Mouse (Mus musculus) hindbrain, embryonic 13.5 days (tissue): ENCODE results near the gene Pip4k2a. TPM values are rescaled to one million over a fixed set of nuclear protein-coding genes. Genes with fewer than 3 reads are reported as not detected.
"Not testable (repeated sequence)": the region's sequence is repeated elsewhere in the genome, so short reads cannot be mapped to it uniquely, and the experiment has no call there.

ENCODE experiments used
- ATAC-seq: fragments of 200-750 bp; cut with Nextera tagmentation; 2 replicates; pipeline ENCODE4 v1.8.0; 2017; ENCODE audit warnings: moderate TSS enrichment; ENCODE audit not compliant: low FRiP score
- H3K27ac ChIP-seq: fragments of 300-500 bp; sonication (generic); 2 replicates; pipeline ENCODE4 v1.5.1; 2015; ENCODE audit warnings: inconsistent platforms, mild to moderate bottlenecking, moderate library complexity
- H3K27me3 ChIP-seq: fragments of 300-500 bp; sonication (generic); 2 replicates; pipeline ENCODE4 v1.6.1; 2015; ENCODE audit warnings: mild to moderate bottlenecking, inconsistent platforms
- H3K36me3 ChIP-seq: fragments of 300-500 bp; sonication (generic); 2 replicates; pipeline ENCODE4 v1.6.1; 2015; ENCODE audit warnings: mild to moderate bottlenecking, inconsistent platforms
- H3K4me1 ChIP-seq: fragments of 300-500 bp; sonication (generic); replicated peaks from 2 replicates; pipeline ENCODE4 v1.6.1; 2015; ENCODE audit warnings: inconsistent platforms
- H3K4me2 ChIP-seq: fragments of 300-500 bp; sonication (generic); 2 replicates; pipeline ENCODE4 v1.6.1; 2015; ENCODE audit warnings: inconsistent platforms, mild to moderate bottlenecking, moderate library complexity
- H3K4me3 ChIP-seq: fragments of 300-500 bp; sonication (generic); 2 replicates; pipeline ENCODE4 v1.5.1; 2015; ENCODE audit warnings: mild to moderate bottlenecking, inconsistent platforms
- H3K9ac ChIP-seq: fragments of 300-500 bp; sonication (generic); 2 replicates; pipeline ENCODE4 v1.6.1; 2015; ENCODE audit warnings: mild to moderate bottlenecking, inconsistent platforms
- H3K9me3 ChIP-seq: fragments of 300-500 bp; sonication (generic); 2 replicates; pipeline ENCODE4 v1.6.1; 2016; ENCODE audit warnings: inconsistent platforms
- WGBS: fragments of 180-500 bp; shearing (Covaris S2); methylation state at CpG from one replicate; pipeline ENCODE4 v1.1.7; 2015; 5-methylcytosine and 5-hydroxymethylcytosine counted together
- polyA plus RNA-seq: library from polyadenylated mRNA; unstranded; fragments of >200 nt; fragmentation: Nextera tagmentation; extraction: Ambion mirVana; gene quantifications from 2 replicates; pipeline ENCODE4 v1.2.1, GENCODE M21; 2015

The Pip4k2a gene
- polyA plus RNA-seq, 1 experiment from 2014 or later, result 11.1 TPM

DNA sequence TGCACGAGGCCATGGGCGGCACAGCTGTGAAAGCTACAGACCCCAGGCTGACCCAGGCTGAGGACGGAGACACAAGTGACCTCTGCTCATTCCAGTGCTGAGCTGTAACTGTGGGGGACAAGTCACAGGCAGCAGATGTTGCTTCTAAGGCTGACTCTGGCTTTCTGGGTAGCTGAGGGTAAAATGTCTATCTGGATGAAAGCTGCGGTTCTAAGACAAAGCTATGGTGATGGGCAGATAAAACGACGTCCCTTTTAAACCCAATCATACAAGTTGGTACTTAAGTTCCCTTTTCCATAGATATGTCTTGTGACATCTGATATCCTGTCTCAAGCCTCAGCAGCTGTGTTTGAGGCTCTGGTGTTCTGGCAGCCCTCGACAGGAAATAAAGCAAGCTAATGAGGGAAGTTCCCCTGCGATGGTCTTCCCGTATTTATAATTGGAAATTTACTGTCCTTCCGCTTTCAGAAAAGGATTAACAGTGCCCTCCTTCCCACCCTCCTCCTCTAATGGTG lies 100.1 kb downstream of the Pip4k2a start:
- ATAC-seq, result no peak
- Histone ChIP-seq H3K27me3 (no peaks in the 10 kb centered on the region), H3K4me3 (no peak overlapping the region), H3K9ac (no peak overlapping the region), H3K9me3 (no peaks in the 10 kb centered on the region), H3K4me2 (no peak overlapping the region), H3K4me1 (peaks cover 7% of the 10 kb centered on the region), H3K36me3 (0 out of 2 replicates have a peak, but pooled peaks cover 13% of the 10 kb centered on the region), H3K27ac (no peak overlapping the region)
- WGBS, result 58% methylated on average over 10 of the region's 10 CpGs

DNA sequence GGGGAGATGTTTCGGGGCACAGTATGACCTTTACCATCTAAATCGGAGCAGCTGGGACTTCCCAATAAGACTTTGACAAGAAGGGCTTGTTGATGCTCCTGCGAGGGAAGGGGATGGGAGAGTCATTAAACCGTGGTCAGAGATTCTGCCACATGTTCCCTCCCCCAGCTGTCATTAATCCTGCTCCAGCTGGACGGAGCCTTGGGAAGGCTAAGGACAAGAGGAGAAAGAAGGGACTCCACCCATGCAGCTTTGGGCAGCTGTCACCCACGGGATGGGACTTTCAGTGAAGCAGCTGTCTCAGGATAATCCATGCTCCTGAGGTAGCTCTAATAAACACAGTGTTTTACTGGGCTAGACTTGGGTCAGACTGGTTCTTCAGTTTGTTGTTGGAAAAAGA lies 101.9 kb downstream of the Pip4k2a start:
- ATAC-seq, result no peak
- H3K4me1 ChIP-seq, result peaks cover 7% of the 10 kb centered on the region
- H3K9me3 ChIP-seq, result no peaks in the 10 kb centered on the region
- H3K36me3 ChIP-seq, result 0 out of 2 replicates have a peak, but pooled peaks cover 5% of the 10 kb centered on the region
- no peak overlapping the region for H3K9ac ChIP-seq
- H3K4me3 ChIP-seq, result no peak overlapping the region
- H3K27me3 ChIP-seq, result no peaks in the 10 kb centered on the region
- no peak overlapping the region for H3K4me2 ChIP-seq
- 40% methylated on average over 6 of the region's 6 CpGs for WGBS
- H3K27ac ChIP-seq, result no peak overlapping the region

GRCm38 (mm10) chr2:18893336-18893735 lies 104.6 kb downstream of the Pip4k2a start:
- H3K4me1 ChIP-seq, H3K27ac ChIP-seq, H3K27me3 ChIP-seq, ATAC-seq, H3K4me2 ChIP-seq, H3K4me3 ChIP-seq, H3K9ac ChIP-seq, H3K9me3 ChIP-seq, H3K36me3 ChIP-seq: not testable (repeated sequence)
- 93% methylated on average over 1 of the region's 1 CpGs for WGBS

DNA sequence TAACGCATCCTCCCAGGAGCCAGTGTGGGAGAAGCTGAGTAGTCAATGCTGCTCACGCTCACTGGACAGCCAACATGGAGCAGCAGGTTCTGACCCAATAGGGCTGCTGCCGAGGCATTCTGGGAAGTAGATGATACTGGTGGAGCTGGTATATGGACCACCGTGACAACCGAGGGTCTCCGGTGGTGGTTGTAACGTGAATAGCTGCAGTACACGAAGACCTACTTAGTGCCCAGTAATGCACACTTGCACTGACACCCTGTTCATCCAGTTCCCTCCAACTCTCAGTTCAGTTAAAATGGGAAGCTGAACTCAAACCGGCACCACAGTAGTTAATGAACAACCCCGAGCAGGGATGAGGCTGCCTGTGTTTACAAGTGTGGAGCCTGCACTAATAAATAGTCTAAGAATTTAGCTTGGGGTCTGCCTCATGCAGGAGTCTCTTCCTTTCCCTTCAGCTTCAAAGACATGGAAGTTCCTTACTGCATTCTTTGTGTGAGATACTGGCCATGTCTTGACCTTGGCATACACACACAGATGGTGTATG lies 105.9 kb downstream of the Pip4k2a start:
- H3K4me3 ChIP-seq, result no peak overlapping the region
- H3K9me3 ChIP-seq, result no peaks in the 10 kb centered on the region
- no peaks in the 10 kb centered on the region for H3K36me3 ChIP-seq
- no peak overlapping the region for H3K27ac ChIP-seq
- H3K9ac ChIP-seq, result no peak overlapping the region
- ATAC-seq, result no peak
- H3K4me1 ChIP-seq, result peaks cover 7% of the 10 kb centered on the region
- H3K4me2 ChIP-seq, result no peak overlapping the region
- no peaks in the 10 kb centered on the region for H3K27me3 ChIP-seq
- 89% methylated on average over 10 of the region's 10 CpGs for WGBS

GRCm38 (mm10) chr2:18890227-18891001 lies 107.5 kb downstream of the Pip4k2a start:
- WGBS, result 76% methylated on average over 11 of the region's 11 CpGs
- no peaks in the 10 kb centered on the region for H3K36me3 ChIP-seq
- H3K27ac ChIP-seq, result no peak overlapping the region
- ATAC-seq, result peak; percentile 59
- no peaks in the 10 kb centered on the region for H3K4me1 ChIP-seq
- no peak overlapping the region for H3K9ac ChIP-seq
- no peak overlapping the region for H3K4me3 ChIP-seq
- H3K4me2 ChIP-seq, result no peak overlapping the region
- H3K27me3 ChIP-seq, result no peaks in the 10 kb centered on the region
- H3K9me3 ChIP-seq, result no peaks in the 10 kb centered on the region

DNA sequence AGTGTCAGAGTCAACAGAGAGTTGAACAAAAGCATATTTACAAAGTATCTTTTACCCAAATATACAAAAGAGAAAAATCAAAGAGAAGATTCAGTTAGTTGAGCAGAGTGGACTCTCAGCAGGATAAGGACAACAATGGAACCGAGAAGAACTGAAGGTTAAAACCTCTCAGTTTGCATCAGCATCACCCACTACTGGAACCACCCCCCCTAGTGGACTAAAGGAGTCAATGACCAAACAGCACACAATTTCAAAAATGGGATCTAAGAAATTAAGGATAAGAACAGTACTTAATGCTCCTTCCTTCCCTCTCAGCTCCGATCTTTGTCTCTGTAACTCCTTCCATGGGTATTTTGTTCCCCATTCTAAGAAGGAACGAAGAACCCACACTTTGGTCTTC lies 113.6 kb downstream of the Pip4k2a start:
- ATAC-seq, result no peak
- Histone ChIP-seq H3K4me1 (no peaks in the 10 kb centered on the region), H3K9ac (no peak overlapping the region), H3K4me3 (no peak overlapping the region), H3K9me3 (no peaks in the 10 kb centered on the region), H3K36me3 (no peaks in the 10 kb centered on the region), H3K27ac (no peak overlapping the region), H3K27me3 (no peaks in the 10 kb centered on the region), H3K4me2 (no peak overlapping the region)
- 79% methylated on average over 3 of the region's 3 CpGs for WGBS

DNA sequence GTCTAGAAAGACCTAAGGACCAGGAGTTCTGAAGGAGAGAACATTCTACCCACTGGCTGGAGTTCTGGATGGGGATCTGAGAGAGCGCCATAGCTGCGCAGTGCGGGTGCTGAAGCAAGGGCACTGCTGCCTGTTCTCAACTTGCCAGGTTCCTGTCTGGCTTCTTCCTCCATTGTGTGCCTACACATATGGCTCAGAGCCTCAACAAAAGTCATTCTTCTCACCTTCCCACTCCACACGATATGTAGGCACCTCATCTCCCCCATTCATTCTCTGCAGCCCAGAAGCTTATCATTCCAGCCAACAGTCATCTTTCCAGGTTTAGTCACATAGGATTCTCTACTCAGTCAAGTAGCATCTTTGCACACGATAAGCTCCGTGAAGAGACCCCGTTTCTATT lies 123.3 kb downstream of the Pip4k2a start:
- 93% methylated on average over 7 of the region's 7 CpGs for WGBS
- no peaks in the 10 kb centered on the region for H3K27me3 ChIP-seq
- no peak overlapping the region for H3K4me3 ChIP-seq
- ATAC-seq, result no peak
- H3K36me3 ChIP-seq, result peaks cover 11% of the 10 kb centered on the region; the same call in 1 of the 2 replicates
- H3K9me3 ChIP-seq, result no peaks in the 10 kb centered on the region
- H3K27ac ChIP-seq, result no peak overlapping the region
- no peaks in the 10 kb centered on the region for H3K4me1 ChIP-seq
- no peak overlapping the region for H3K4me2 ChIP-seq
- no peak overlapping the region for H3K9ac ChIP-seq

- no peak overlapping the region for H3K9ac ChIP-seq
- H3K4me2 ChIP-seq, result no peak overlapping the region
- H3K36me3 ChIP-seq, result peaks cover 11% of the 10 kb centered on the region; the same call in 1 of the 2 replicates
- ATAC-seq, result no peak
- H3K9me3 ChIP-seq, result no peaks in the 10 kb centered on the region
- H3K27me3 ChIP-seq, result no peaks in the 10 kb centered on the region
- no peak overlapping the region for H3K27ac ChIP-seq
- WGBS, result 87% methylated on average over 8 of the region's 8 CpGs
- H3K4me1 ChIP-seq, result no peaks in the 10 kb centered on the region
- H3K4me3 ChIP-seq, result no peak overlapping the region
Measured at GRCm38 (mm10) chr2:18874063-18874462, 123.9 kb downstream of the Pip4k2a start.

DNA sequence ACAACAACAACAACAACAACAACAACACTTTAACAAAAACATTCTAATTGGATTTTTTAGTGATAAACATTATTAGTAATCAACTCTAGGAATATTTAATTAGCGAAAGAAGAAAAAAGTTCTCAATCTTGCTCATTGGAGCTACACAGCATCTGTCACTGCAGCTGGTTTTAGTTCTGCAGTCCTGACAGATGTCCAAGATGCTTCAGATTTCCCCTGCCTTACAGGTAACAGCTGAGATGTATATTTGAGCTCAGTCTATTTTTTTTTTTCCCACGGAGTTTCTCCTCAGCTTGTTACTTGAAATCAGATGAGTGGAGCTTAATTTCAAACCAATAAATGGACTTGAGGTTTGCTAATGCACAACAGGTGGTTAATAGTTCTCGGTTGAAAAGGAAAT lies 124.5 kb downstream of the Pip4k2a start:
- WGBS, result 79% methylated on average over 3 of the region's 3 CpGs
- H3K27ac ChIP-seq, result no peak overlapping the region
- ATAC-seq, result no peak
- H3K4me1 ChIP-seq, result no peaks in the 10 kb centered on the region
- H3K9me3 ChIP-seq, result no peaks in the 10 kb centered on the region
- no peaks in the 10 kb centered on the region for H3K27me3 ChIP-seq
- H3K36me3 ChIP-seq, result peaks cover 7% of the 10 kb centered on the region; the same call in 1 of the 2 replicates
- no peak overlapping the region for H3K9ac ChIP-seq
- H3K4me3 ChIP-seq, result no peak overlapping the region
- H3K4me2 ChIP-seq, result no peak overlapping the region

DNA sequence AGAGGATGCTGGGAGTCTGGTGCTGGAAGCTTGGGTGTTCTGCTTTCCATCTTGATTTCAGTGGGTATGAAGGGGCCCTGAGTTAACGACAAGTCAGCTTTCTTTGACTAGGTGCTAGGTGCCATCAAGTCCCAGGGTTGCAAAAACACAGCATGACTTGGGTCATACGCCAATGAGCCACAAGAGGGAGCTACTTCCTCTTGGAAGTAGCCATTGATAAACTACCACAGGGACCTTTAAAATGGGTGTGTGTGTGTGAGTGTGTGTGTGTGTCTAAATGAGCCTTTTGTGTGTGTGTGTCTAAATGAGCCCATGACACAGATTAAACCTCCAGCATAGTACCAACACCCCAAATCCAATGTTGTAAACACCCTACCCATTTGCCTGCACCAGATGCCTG lies 125.1 kb downstream of the Pip4k2a start:
- Histone ChIP-seq H3K9me3 (no peaks in the 10 kb centered on the region), H3K4me1 (no peaks in the 10 kb centered on the region), H3K27ac (no peak overlapping the region), H3K27me3 (no peaks in the 10 kb centered on the region), H3K4me3 (no peak overlapping the region), H3K36me3 (peaks cover 7% of the 10 kb centered on the region; the same call in 1 of the 2 replicates), H3K4me2 (no peak overlapping the region), H3K9ac (no peak overlapping the region)
- ATAC-seq, result no peak
- WGBS, result 16% methylated on average over 2 of the region's 2 CpGs

GRCm38 (mm10) chr2:18871087-18871486 lies 126.8 kb downstream of the Pip4k2a start:
- Histone ChIP-seq H3K4me2 (no peak overlapping the region), H3K36me3 (peaks cover 7% of the 10 kb centered on the region; the same call in 1 of the 2 replicates), H3K9me3 (no peaks in the 10 kb centered on the region), H3K4me3 (no peak overlapping the region), H3K27me3 (no peaks in the 10 kb centered on the region), H3K4me1 (no peaks in the 10 kb centered on the region), H3K9ac (no peak overlapping the region), H3K27ac (no peak overlapping the region)
- WGBS, result 95% methylated on average over 3 of the region's 3 CpGs
- no peak for ATAC-seq

GRCm38 (mm10) chr2:18867069-18867468 lies 130.9 kb downstream of the Pip4k2a start:
- Histone ChIP-seq H3K4me1 (no peaks in the 10 kb centered on the region), H3K36me3 (no peaks in the 10 kb centered on the region), H3K9ac (no peak overlapping the region), H3K27ac (no peak overlapping the region), H3K4me3 (no peak overlapping the region), H3K9me3 (no peaks in the 10 kb centered on the region), H3K27me3 (0 out of 2 replicates have a peak, but pooled peaks cover 3% of the 10 kb centered on the region), H3K4me2 (no peak overlapping the region)
- no peak for ATAC-seq
- WGBS, result 96% methylated on average over 2 of the region's 2 CpGs

DNA sequence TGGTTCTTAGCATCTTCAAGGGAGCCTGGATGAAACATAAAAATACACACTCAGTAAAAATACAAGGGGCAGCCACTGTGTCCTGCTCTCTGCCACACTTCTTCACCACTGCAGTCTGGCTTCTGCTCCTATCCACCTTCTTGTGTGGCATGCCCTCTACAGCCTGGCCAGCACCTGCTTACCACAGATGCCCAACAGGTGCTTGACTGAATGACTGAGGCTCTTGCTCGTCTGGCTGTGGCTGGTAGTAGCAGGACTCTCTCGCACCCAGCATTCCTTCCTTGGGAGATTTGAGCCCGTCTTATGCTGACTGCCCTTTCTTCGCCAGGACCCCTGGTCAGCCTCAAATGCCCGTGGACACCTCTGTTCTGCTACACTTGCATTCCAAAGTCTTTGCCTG lies 133.2 kb downstream of the Pip4k2a start:
- WGBS, result 93% methylated on average over 5 of the region's 5 CpGs
- no peak overlapping the region for H3K27ac ChIP-seq
- H3K9me3 ChIP-seq, result no peaks in the 10 kb centered on the region
- H3K4me1 ChIP-seq, result peaks cover 12% of the 10 kb centered on the region
- H3K4me3 ChIP-seq, result no peak overlapping the region
- no peak overlapping the region for H3K4me2 ChIP-seq
- no peak overlapping the region for H3K9ac ChIP-seq
- ATAC-seq, result no peak
- peaks cover 8% of the 10 kb centered on the region; the same call in 1 of the 2 replicates for H3K27me3 ChIP-seq
- no peaks in the 10 kb centered on the region for H3K36me3 ChIP-seq
